Mouse (Mus musculus) heart, embryonic 13.5 days (tissue): Measurements from ENCODE around the gene Il1r2. TPM values are rescaled to one million over a fixed set of nuclear protein-coding genes. Genes with fewer than 3 reads are reported as not detected.

Source experiments
- ATAC-seq: fragments of 200-750 bp; cut with Nextera tagmentation; 2 replicates; pipeline ENCODE4 v1.8.0; 2017; ENCODE audit warnings: moderate TSS enrichment; ENCODE audit not compliant: insufficient number of reproducible peaks, low FRiP score, low TSS enrichment; ENCODE audit errors: extremely low read depth
- H3K27ac ChIP-seq: fragments of 300-500 bp; sonication (generic); replicated peaks from 2 replicates; pipeline ENCODE4 v1.5.1; 2015; ENCODE audit warnings: moderate library complexity, mild to moderate bottlenecking, inconsistent platforms
- H3K27me3 ChIP-seq: fragments of 300-500 bp; sonication (generic); replicated peaks from 2 replicates; pipeline ENCODE4 v1.6.1; 2015; ENCODE audit warnings: mild to moderate bottlenecking, inconsistent platforms
- H3K36me3 ChIP-seq: fragments of 300-500 bp; sonication (generic); 2 replicates; pipeline ENCODE4 v1.6.1; 2015; ENCODE audit warnings: mild to moderate bottlenecking, inconsistent platforms
- H3K4me1 ChIP-seq: fragments of 300-500 bp; sonication (generic); 2 replicates; pipeline ENCODE4 v1.6.1; 2015; ENCODE audit warnings: inconsistent platforms
- H3K4me2 ChIP-seq: fragments of 300-500 bp; sonication (generic); 2 replicates; pipeline ENCODE4 v1.6.1; 2015; ENCODE audit warnings: inconsistent platforms, mild to moderate bottlenecking, moderate library complexity
- H3K4me3 ChIP-seq: fragments of 300-500 bp; sonication (generic); 2 replicates; pipeline ENCODE4 v1.5.1; 2015; ENCODE audit warnings: moderate library complexity, mild to moderate bottlenecking, inconsistent platforms
- H3K9ac ChIP-seq: fragments of 300-500 bp; sonication (generic); 2 replicates; pipeline ENCODE4 v1.6.1; 2015; ENCODE audit warnings: inconsistent platforms, mild to moderate bottlenecking, moderate library complexity
- H3K9me3 ChIP-seq: fragments of 300-500 bp; sonication (generic); 2 replicates; pipeline ENCODE4 v1.6.1; 2016; ENCODE audit warnings: inconsistent platforms
- WGBS: fragments of 180-500 bp; shearing (Covaris S2); methylation state at CpG from one replicate; pipeline ENCODE4 v1.1.7; 2015; ENCODE audit warnings: mixed read lengths; 5-methylcytosine and 5-hydroxymethylcytosine counted together
- polyA plus RNA-seq: library from polyadenylated mRNA; unstranded; fragments of >200 nt; fragmentation: Nextera tagmentation; extraction: Ambion mirVana; gene quantifications from 2 replicates; pipeline ENCODE4 v1.2.1, GENCODE M21; 2015

The Il1r2 gene
- polyA plus RNA-seq, 1 experiment from 2014 or later, result 0.15 TPM

DNA sequence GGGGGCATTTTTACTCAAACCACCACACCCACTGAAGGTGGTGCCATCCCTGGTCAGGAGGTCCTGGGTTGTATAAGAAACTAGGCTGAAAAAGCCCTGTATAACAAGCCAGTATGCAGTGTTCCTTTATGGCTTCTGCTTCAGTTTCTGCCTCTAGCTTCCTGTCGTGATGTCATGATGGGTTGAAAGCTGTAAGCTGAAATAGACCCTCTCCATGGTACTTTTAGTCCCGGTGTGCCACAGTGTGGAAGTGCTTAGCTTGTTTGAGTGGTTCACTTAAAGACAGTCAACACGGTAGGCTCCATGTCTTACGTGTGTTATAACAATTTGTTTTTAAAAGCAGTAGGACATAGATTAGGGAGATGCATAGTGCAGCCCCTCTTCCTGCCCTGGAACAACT is 32.4 kb downstream of the Il1r2 start:
- no peaks in the 10 kb centered on the region for H3K4me1 ChIP-seq
- H3K27me3 ChIP-seq, result no peaks in the 10 kb centered on the region
- ATAC-seq, result no peak
- no peak overlapping the region for H3K4me2 ChIP-seq
- no peak overlapping the region for H3K4me3 ChIP-seq
- WGBS, result 65% methylated on average over 4 of the region's 4 CpGs
- H3K36me3 ChIP-seq, result no peaks in the 10 kb centered on the region
- H3K27ac ChIP-seq, result no peak overlapping the region
- no peaks in the 10 kb centered on the region for H3K9me3 ChIP-seq
- H3K9ac ChIP-seq, result no peak overlapping the region

DNA sequence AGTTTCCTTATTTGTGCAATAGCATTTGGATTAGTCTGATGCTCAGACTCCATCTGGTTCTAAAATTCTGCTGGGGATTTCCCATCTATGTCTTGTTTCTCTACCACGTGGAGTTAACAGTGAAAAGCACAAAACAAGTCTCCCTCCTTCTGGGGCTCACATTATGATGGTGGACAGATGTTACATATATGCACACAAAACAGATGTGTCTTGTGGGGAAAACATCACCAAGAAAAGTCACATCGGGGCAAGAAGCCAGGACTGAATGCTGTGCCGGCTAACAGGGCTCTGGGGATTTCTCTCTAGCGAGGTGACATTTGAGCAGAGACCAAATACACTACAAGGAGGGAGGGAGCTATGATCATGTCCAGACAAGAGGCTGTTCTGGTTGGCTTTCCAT is 32.8 kb downstream of the Il1r2 start:
- no peak overlapping the region for H3K4me3 ChIP-seq
- H3K36me3 ChIP-seq, result no peaks in the 10 kb centered on the region
- no peak for ATAC-seq
- H3K9me3 ChIP-seq, result no peaks in the 10 kb centered on the region
- H3K27ac ChIP-seq, result no peak overlapping the region
- H3K9ac ChIP-seq, result no peak overlapping the region
- no peaks in the 10 kb centered on the region for H3K4me1 ChIP-seq
- WGBS, result 66% methylated on average over 4 of the region's 4 CpGs
- H3K27me3 ChIP-seq, result no peaks in the 10 kb centered on the region
- no peak overlapping the region for H3K4me2 ChIP-seq

DNA sequence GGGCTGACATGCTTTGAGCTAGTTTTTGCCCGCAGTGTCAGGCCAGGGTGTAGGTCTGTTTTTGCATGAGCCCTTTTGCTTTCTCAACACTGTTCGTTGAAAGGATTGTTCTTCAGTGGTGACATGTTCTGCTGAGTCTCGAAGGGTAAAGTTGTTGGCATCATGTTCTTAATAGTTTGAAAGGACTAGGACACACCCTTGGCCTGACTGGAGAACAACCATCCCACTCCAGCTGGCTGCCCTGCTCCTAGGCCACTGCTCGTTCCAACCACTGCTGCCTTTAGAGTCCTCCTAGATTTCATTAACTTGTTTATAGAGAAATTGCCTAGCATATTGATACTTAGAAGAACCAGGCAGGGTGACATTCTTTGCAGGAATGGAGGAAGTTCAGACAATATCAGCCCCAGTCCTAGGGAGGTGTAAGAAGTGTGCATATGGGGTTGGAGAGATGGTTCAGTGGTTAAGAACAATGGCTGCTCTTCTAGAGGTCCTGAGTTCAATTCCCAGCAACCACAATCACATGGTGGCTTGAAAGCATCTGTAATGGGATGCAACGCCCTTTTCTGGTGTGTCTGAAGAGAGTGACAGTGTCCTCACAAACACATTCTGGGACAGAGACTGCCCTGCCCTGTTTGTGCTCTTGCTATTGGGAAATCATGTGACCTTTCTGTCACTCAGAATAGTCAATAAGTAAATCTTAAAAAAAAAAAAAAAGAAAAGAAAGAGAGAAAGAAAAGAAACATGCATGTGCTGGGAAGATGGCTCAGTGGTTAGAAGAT is 34.3 kb downstream of the Il1r2 start:
- Histone ChIP-seq H3K27me3 (no peaks in the 10 kb centered on the region), H3K27ac (no peak overlapping the region), H3K4me3 (no peak overlapping the region), H3K4me2 (no peak overlapping the region), H3K9ac (no peak overlapping the region), H3K36me3 (no peaks in the 10 kb centered on the region), H3K4me1 (no peaks in the 10 kb centered on the region), H3K9me3 (no peaks in the 10 kb centered on the region)
- no peak for ATAC-seq
- WGBS, result 70% methylated on average over 5 of the region's 5 CpGs

DNA sequence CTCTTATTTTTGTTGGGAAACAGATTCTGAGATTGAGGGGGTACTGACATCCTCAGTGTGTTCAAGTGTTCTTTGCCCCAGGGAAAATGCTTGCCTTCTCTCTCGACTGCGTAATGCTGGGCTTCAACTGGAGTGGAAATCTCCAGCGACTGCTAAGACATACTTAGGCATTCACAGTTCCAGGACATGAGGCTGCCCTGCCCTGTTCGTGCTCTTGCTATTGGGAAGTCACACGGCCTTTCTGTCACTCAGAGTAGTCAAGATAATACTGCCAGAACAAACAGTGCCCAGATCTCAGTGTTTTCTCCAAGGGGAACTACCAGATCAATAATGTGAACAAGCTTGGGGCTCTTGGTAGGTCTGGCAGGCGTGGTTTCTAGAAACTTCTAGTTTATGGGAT is 35.9 kb downstream of the Il1r2 start:
- Histone ChIP-seq H3K4me1 (no peaks in the 10 kb centered on the region), H3K4me2 (no peak overlapping the region), H3K9me3 (no peaks in the 10 kb centered on the region), H3K27me3 (no peaks in the 10 kb centered on the region), H3K36me3 (no peaks in the 10 kb centered on the region), H3K4me3 (no peak overlapping the region), H3K27ac (no peak overlapping the region), H3K9ac (no peak overlapping the region)
- no peak for ATAC-seq
- WGBS, result 53% methylated on average over 6 of the region's 6 CpGs

DNA sequence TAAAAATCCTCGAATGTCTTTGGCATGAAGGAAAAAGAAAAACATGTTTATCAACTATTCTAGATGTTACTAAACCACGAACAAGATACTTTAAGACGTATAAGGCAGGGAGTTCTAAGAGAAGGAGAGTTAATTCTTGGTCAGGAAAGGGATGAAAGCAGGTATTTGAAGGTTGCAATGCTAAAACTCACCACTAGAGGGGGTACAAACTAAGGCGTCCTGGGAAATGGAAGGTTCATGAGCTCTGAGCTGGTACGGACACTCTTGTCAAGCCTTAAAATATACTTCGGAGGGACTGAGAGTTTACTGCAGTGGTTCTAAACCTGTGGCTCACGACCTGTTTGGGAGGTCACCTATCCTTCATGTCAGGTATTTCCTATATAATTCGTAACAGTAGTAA is 41.4 kb downstream of the Il1r2 start:
- 43% methylated on average over 8 of the region's 8 CpGs for WGBS
- Histone ChIP-seq H3K4me2 (no peak overlapping the region), H3K9me3 (no peaks in the 10 kb centered on the region), H3K27me3 (no peaks in the 10 kb centered on the region), H3K9ac (no peak overlapping the region), H3K4me1 (peaks cover 4% of the 10 kb centered on the region; the same call in 1 of the 2 replicates), H3K27ac (no peak overlapping the region), H3K36me3 (no peaks in the 10 kb centered on the region), H3K4me3 (no peak overlapping the region)
- ATAC-seq, result no peak

DNA sequence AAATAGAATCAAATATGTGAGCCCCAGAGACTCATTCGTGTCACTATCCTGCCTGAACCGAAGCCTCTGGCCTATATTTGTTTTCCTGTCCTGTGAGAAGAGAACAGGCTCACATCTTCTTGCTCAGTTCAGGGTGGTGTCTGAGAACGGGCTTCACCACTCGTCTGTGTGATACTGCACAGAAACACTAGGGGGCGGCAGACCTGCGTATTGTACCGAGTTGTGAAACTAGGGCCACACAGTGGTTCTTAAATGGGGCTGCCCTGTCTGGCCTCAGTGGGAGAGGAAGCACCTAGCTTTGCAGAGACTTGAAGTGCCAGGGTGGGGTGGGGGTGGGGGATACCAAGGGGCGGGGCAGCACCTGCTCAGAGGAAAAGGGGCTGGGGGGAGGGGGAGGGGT is 42.5 kb downstream of the Il1r2 start:
- H3K4me3 ChIP-seq, result no peak overlapping the region
- no peaks in the 10 kb centered on the region for H3K9me3 ChIP-seq
- WGBS, result 3% methylated on average over 7 of the region's 8 CpGs
- ATAC-seq, result no peak
- H3K27me3 ChIP-seq, result no peaks in the 10 kb centered on the region
- no peak overlapping the region for H3K27ac ChIP-seq
- no peak overlapping the region for H3K9ac ChIP-seq
- H3K36me3 ChIP-seq, result no peaks in the 10 kb centered on the region
- no peak overlapping the region for H3K4me2 ChIP-seq
- peaks cover 8% of the 10 kb centered on the region; the same call in 1 of the 2 replicates for H3K4me1 ChIP-seq

DNA sequence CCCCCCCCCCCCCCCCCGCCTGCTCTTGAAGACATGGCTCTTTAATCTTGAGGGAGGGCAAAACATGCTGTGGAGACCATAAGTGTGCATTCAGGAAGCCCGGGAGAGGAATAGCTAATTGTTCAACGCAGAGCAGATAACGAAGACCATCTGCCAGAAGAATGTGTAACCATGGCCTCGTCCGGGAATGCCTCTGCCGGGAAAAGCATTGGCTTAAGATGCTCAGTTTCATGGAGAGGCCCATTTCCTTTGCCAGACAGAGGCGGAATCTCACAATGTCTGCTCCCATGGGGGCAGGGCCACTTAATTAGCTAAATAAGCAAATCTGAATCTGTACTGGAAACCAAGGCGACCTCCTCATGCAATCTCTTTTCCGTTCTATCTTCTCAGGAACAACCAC is 43.7 kb downstream of the Il1r2 start:
- H3K9me3 ChIP-seq, result no peaks in the 10 kb centered on the region
- WGBS, result 41% methylated on average over 9 of the region's 10 CpGs
- no peak overlapping the region for H3K27ac ChIP-seq
- H3K4me2 ChIP-seq, result no peak overlapping the region
- H3K27me3 ChIP-seq, result no peaks in the 10 kb centered on the region
- no peak for ATAC-seq
- no peaks in the 10 kb centered on the region for H3K36me3 ChIP-seq
- no peak overlapping the region for H3K9ac ChIP-seq
- H3K4me1 ChIP-seq, result peaks cover 8% of the 10 kb centered on the region; the same call in 1 of the 2 replicates
- H3K4me3 ChIP-seq, result no peak overlapping the region

DNA sequence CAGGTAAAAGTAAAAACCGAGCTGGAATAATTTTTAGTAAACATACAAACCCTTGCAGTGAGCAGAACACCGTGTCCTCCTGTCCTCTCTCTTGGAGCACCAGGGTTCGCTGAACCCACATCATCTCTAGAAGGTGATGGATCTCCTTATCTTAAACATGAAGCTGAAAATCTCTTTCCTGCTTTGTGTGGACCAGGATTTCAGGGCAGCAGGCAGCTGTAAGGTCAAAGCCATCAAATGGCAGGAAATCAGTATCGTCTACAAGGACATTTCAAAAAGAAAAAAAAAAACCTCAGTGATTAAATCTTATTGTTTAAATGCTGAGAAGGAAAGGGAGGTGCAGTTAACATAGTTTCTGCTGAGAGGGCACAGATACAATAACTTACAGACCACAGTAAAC is 50.4 kb downstream of the Il1r2 start:
- Histone ChIP-seq H3K9me3 (no peaks in the 10 kb centered on the region), H3K27me3 (no peaks in the 10 kb centered on the region), H3K36me3 (no peaks in the 10 kb centered on the region), H3K9ac (no peak overlapping the region), H3K4me3 (no peak overlapping the region), H3K4me1 (peaks cover 4% of the 10 kb centered on the region; the same call in 1 of the 2 replicates), H3K4me2 (no peak overlapping the region), H3K27ac (no peak overlapping the region)
- ATAC-seq, result no peak
- WGBS, result 47% methylated on average over 4 of the region's 4 CpGs

DNA sequence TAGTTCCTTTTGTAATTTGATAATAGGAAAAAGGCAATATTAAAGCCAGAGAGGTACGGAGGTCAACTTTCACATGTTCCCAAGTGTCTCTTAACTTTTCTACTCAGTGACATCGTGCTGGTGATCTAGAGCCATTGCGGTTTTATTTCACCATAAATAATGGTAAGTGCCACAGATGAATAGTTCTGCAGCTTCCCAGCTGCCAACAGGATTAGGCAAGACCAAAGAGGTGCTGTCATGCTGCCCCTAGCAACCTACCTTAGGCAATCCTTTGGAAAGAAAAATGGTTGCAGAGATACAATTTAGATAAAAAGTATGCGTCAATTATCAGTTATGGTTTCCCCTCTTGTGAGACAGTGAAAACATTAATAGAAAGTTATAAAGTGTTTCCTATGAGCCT is 54.6 kb downstream of the Il1r2 start:
- H3K9me3 ChIP-seq, result no peaks in the 10 kb centered on the region
- WGBS, result 82% methylated on average over 4 of the region's 4 CpGs
- H3K9ac ChIP-seq, result no peak overlapping the region
- no peak overlapping the region for H3K27ac ChIP-seq
- no peak overlapping the region for H3K4me2 ChIP-seq
- H3K4me3 ChIP-seq, result no peak overlapping the region
- no peaks in the 10 kb centered on the region for H3K27me3 ChIP-seq
- ATAC-seq, result no peak
- peaks cover 2% of the 10 kb centered on the region; the same call in 1 of the 2 replicates for H3K4me1 ChIP-seq
- H3K36me3 ChIP-seq, result no peaks in the 10 kb centered on the region

DNA sequence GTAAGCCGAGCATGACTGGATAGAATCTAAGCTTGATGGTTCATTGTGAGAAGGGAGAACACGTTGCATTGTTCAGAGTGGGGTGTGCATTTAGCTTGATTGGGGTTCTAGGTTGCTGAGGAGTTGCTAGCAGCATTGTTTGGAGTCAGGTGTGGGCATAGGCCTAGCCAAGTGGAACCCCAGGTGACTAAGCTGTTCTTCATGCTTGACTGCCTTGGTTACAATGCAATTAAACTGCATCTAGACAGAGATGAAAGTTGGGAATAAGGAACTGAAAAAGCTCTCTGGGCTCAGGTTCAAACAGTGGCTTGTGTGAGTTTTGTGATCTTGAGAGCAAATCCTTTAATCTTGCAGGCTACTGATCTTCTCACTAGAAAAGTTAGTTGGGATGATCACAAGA is 55.4 kb downstream of the Il1r2 start:
- no peak overlapping the region for H3K27ac ChIP-seq
- no peaks in the 10 kb centered on the region; the same call in 1 of the 2 replicates for H3K27me3 ChIP-seq
- 61% methylated on average over 2 of the region's 2 CpGs for WGBS
- no peaks in the 10 kb centered on the region for H3K36me3 ChIP-seq
- 0 out of 2 replicates have a peak, but pooled peaks cover 2% of the 10 kb centered on the region for H3K4me1 ChIP-seq
- no peak overlapping the region for H3K9ac ChIP-seq
- no peak for ATAC-seq
- H3K4me3 ChIP-seq, result no peak overlapping the region
- no peak overlapping the region for H3K4me2 ChIP-seq
- no peaks in the 10 kb centered on the region for H3K9me3 ChIP-seq

DNA sequence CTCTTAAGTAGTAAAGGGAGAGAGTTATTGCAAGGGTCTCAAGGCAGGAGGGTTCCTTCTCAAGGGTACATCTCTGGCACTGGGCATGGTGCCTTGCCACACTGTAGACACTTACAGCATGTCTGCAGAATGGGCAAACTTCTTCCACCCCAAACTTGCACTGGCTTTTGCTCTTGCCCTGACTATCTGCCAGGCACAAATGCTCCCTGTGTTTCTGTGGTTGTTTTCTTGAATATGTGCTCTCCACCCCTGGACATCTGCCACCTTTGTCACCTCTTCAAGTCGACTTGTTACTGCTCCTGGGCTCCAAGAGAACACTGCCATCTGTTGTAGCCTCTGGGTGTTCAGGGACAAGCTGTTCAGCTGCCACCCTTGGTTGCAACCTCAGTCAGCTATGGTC is 57.8 kb downstream of the Il1r2 start:
- Histone ChIP-seq H3K9ac (no peak overlapping the region), H3K36me3 (no peaks in the 10 kb centered on the region), H3K4me2 (no peak overlapping the region), H3K27ac (no peak overlapping the region), H3K9me3 (no peaks in the 10 kb centered on the region), H3K4me3 (no peak overlapping the region), H3K27me3 (no peaks in the 10 kb centered on the region; the same call in 1 of the 2 replicates), H3K4me1 (0 out of 2 replicates have a peak, but pooled peaks cover 2% of the 10 kb centered on the region)
- no peak for ATAC-seq
- WGBS, result 32% methylated on average over 1 of the region's 1 CpGs

DNA sequence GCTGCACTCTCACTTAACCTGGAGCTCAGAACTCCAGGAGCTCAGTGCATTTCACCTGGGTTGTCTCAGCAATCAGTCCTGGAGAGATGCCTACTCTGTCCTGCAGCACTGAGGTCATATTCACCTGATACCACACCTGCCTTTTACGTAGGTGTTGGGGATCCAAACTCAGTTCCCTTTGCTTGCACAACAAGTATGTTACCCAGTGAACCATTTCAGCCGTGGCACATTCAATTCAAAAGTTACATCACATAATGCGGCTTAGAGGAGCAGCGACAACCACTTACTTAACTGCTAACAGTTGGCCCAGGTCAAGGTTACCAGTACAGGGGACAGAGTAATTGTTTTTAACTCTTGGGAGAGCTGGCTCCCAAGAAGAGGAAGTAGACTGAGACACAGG is 58.8 kb downstream of the Il1r2 start:
- 0 out of 2 replicates have a peak, but pooled peaks cover 2% of the 10 kb centered on the region for H3K4me1 ChIP-seq
- no peaks in the 10 kb centered on the region; the same call in 1 of the 2 replicates for H3K27me3 ChIP-seq
- no peak overlapping the region for H3K4me2 ChIP-seq
- WGBS, result 83% methylated on average over 4 of the region's 4 CpGs
- H3K36me3 ChIP-seq, result no peaks in the 10 kb centered on the region
- no peak overlapping the region for H3K9ac ChIP-seq
- no peaks in the 10 kb centered on the region for H3K9me3 ChIP-seq
- H3K27ac ChIP-seq, result no peak overlapping the region
- H3K4me3 ChIP-seq, result no peak overlapping the region
- ATAC-seq, result no peak
